12 mouse cellular contexts compared by ENCODE assay signal in genomic region chr7:110638305-110639110, GRCm38 (mm10). TPM values are rescaled to one million over a fixed set of nuclear protein-coding genes. Genes with fewer than 3 reads are reported as not detected.
A peak's percentile ranks its signal among the peaks of the same experiment; 100 is the strongest.
DNase-seq lines count a peak whose midpoint lies in the region; ATAC-seq lines count a peak whose summit lies in the region.
"Had no signal": no experiment of that assay in that cellular context is flagged by ENCODE, and none has a peak within 500 bp of the region (broad histone marks: within the 10 kb centered on the region; RNA-seq: fewer than 3 reads in every experiment).

No protein-coding gene starts in this region.

- no peak for ATAC-seq in forebrain, embryonic 13.5 days

- WGBS in forebrain, embryonic 10.5 days = 45% methylated on average over 17 of the region's 17 CpGs
- 30% methylated on average over 17 of the region's 17 CpGs for WGBS in forebrain, embryonic 13.5 days
- WGBS in midbrain, embryonic 10.5 days = 44% methylated on average over 17 of the region's 17 CpGs

- no peaks in the 10 kb centered on the region; the same call in 1 of the 2 replicates for H3K27me3 ChIP-seq in forebrain, embryonic 10.5 days (ENCODE audit: poor library complexity, severe bottlenecking)
- H3K27me3 ChIP-seq in forebrain, embryonic 13.5 days = 0 out of 2 replicates have a peak, but pooled peaks cover 2% of the 10 kb centered on the region
- peaks cover 3% of the 10 kb centered on the region; the same call in 1 of the 2 replicates for H3K27me3 ChIP-seq in midbrain, embryonic 10.5 days (ENCODE audit: low read depth, poor library complexity, severe bottlenecking)

- H3K4me3 ChIP-seq in forebrain, embryonic 10.5 days = no peak overlapping the region
- H3K4me3 ChIP-seq in forebrain, embryonic 13.5 days = no peak overlapping the region
- H3K4me3 ChIP-seq in midbrain, embryonic 10.5 days = no peak overlapping the region

- no peaks in the 10 kb centered on the region for H3K36me3 ChIP-seq in forebrain, embryonic 10.5 days (replicated peaks)
- H3K36me3 ChIP-seq in forebrain, embryonic 13.5 days (ENCODE audit: poor library complexity, severe bottlenecking) = no peaks in the 10 kb centered on the region
- H3K36me3 ChIP-seq in midbrain, embryonic 10.5 days = no peaks in the 10 kb centered on the region

- H3K27ac ChIP-seq in forebrain, embryonic 10.5 days = peak overlapping the region; percentile 54
- H3K27ac ChIP-seq in forebrain, embryonic 13.5 days = no peak overlapping the region
- peak overlapping the region; percentile 69 for H3K27ac ChIP-seq in midbrain, embryonic 10.5 days (replicated peaks)
- H3K27ac ChIP-seq: liver, embryonic 14.5 days had no signal

- no peaks in the 10 kb centered on the region for H3K9me3 ChIP-seq in forebrain, embryonic 10.5 days
- no peaks in the 10 kb centered on the region for H3K9me3 ChIP-seq in forebrain, embryonic 13.5 days (replicated peaks)
- H3K9me3 ChIP-seq in midbrain, embryonic 10.5 days (replicated peaks) = no peaks in the 10 kb centered on the region

- H3K4me1 ChIP-seq in forebrain, embryonic 10.5 days = peaks cover 38% of the 10 kb centered on the region
- peaks cover 13% of the 10 kb centered on the region for H3K4me1 ChIP-seq in forebrain, embryonic 13.5 days
- H3K4me1 ChIP-seq in midbrain, embryonic 10.5 days = peaks cover 23% of the 10 kb centered on the region

- H3K9ac ChIP-seq in forebrain, embryonic 13.5 days = no peak overlapping the region
- H3K9ac ChIP-seq: liver, embryonic 14.5 days had no signal

- H3K4me2 ChIP-seq in forebrain, embryonic 13.5 days = no peak overlapping the region

- peak; percentile 23 for DNase-seq in forebrain, embryonic 10.5 days (ENCODE audit: extremely low spot score, low spot score)
- peak; percentile 42 for DNase-seq in NIH3T3 (ENCODE audit: low read depth)
- DNase-seq in heart, postnatal 4 days = peak; percentile 44
- peak; percentile 41 for DNase-seq in midbrain, embryonic 10.5 days (ENCODE audit: low spot score)
- no peak for DNase-seq in testis, postnatal 10 days (ENCODE audit: low spot score)
- DNase-seq in layer of hippocampus, postnatal 25 days (ENCODE audit: extremely low spot score in 1 of 2, low spot score in 1 of 2) = no peak
- no peak for DNase-seq in liver
- DNase-seq: B cell, adult 2 months; thymus, postnatal 14 days had no signal

RNA-seq across cellular contexts. Expression of gene Adm, which starts 11.0 kb away (rescaled TPM):
- polyA plus RNA-seq in forebrain, embryonic 10.5 days (2016; fragmentation: Nextera tagmentation; extraction: Ambion mirVana) = 4.1 and 5.2 TPM in 2 replicates
- 3.9 and 4.9 TPM in 2 replicates for polyA plus RNA-seq in forebrain, embryonic 13.5 days (2015; fragmentation: Nextera tagmentation; extraction: Ambion mirVana)
- 10 to 100 TPM; 17.1 to 18.2 TPM for total RNA-seq in heart, postnatal 4 days (2021)
- 5.8 and 7.1 TPM in 2 replicates for polyA plus RNA-seq in midbrain, embryonic 10.5 days (2016; fragmentation: Nextera tagmentation; extraction: Ambion mirVana)
- total RNA-seq in layer of hippocampus, postnatal 25 days (2021) = 1 to 10 TPM; 1.2 to 1.9 TPM
- total RNA-seq: common myeloid progenitor, adult 5-6 weeks had no signal

RNA-seq across cellular contexts. Expression of gene Sbf2, which starts 23.8 kb away (rescaled TPM):
- polyA plus RNA-seq in forebrain, embryonic 10.5 days (2016; fragmentation: Nextera tagmentation; extraction: Ambion mirVana) = 31.0 and 32.3 TPM in 2 replicates
- 51.8 and 54.9 TPM in 2 replicates for polyA plus RNA-seq in forebrain, embryonic 13.5 days (2015; fragmentation: Nextera tagmentation; extraction: Ambion mirVana)
- 10 to 100 TPM; 68.4 to 70.1 TPM for total RNA-seq in heart, postnatal 4 days (2021)
- polyA plus RNA-seq in midbrain, embryonic 10.5 days (2016; fragmentation: Nextera tagmentation; extraction: Ambion mirVana) = 29.8 and 36.7 TPM in 2 replicates
- 10 to 100 TPM; 62.9 to 76.0 TPM for total RNA-seq in layer of hippocampus, postnatal 25 days (2021)

Comparison
In these comparisons a context has a peak if more than half of its experiments do, and no peak if none do; other contexts are left out.
1. DNase-seq: peak in forebrain, embryonic 10.5 days (single experiment), NIH3T3 (single experiment), heart, postnatal 4 days (single experiment) and midbrain, embryonic 10.5 days (single experiment); none in testis, postnatal 10 days (single experiment), layer of hippocampus, postnatal 25 days (0 of 2) and liver (single experiment).